Mouse (Mus musculus) megakaryocyte, embryonic 14.5 days (primary cell): ENCODE results near the gene BC048403.

Experiments used
- FLI1 ChIP-seq: IDR thresholded peaks from 2 replicates; pipeline ENCODE4 v1.6.1; 2012; ENCODE audit warnings: low read length, inconsistent platforms, mixed read lengths
- GATA1 ChIP-seq: IDR thresholded peaks from 3 replicates; pipeline ENCODE4 v1.6.1; 2012; ENCODE audit warnings: mixed read lengths, low read length, inconsistent platforms, borderline replicate concordance

DNA sequence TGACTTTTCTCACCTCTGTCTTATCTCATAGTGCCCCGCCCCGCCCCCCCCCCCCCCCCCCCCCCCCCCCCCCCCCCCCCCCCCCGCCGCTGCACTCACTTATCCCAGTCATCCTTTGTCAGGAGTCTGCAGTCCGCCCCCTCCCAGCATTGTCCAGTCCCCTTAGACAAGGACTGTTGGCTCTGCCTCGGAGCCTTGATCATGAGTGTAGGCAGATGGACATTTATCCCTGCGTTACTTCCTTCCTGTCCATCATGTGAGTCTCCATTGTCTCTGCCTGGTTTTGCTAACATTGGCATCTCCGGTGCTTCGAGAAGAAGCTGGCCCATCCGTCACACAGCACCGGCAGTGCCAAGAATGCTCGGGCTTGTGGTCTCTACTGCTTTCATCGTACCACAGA, 23.5 kb downstream of the BC048403 start:
- TF ChIP-seq GATA1 (no peak), FLI1 (no peak)
